Mouse (Mus musculus): ENCODE measurements around the gene Cers2.

Gene Cers2

GRCm38 (mm10) chr3:95284062-95284461, 30.5 kb upstream of the Cers2 start:
- no peak for TF ChIP-seq GATA4 (IDR thresholded peaks at IDR 0.05; ENCODE audit: insufficient replicate concordance, low read length)

- peak; percentile 63; the same call in 1 of the 2 replicates for TF ChIP-seq GATA4 (IDR thresholded peaks at IDR 0.05; ENCODE audit: insufficient replicate concordance, low read length)
Measured at GRCm38 (mm10) chr3:95284501-95285281, 29.9 kb upstream of the Cers2 start.

DNA sequence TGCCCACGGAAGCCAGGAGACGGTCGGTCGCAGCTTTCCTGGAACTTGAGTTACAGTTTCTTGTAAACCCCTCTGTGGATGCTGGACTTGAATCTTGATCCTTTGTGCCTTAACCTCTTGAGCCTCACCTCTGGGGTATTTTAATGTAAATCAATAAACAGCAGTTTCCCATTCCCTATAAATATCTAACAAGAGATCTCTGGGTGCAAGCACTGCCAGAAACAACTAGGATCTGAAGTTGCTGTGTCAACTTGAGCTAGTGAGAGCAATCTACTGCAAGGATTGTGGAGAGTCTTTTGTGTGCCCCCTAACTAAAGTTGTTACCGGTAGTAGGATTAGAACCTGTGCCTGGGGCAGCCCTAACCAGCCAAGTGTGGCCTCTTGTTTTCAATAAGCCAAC, 29.2 kb upstream of the Cers2 start:
- no peak for TF ChIP-seq GATA4 (IDR thresholded peaks at IDR 0.05; ENCODE audit: insufficient replicate concordance, low read length)

- no peak for TF ChIP-seq GATA4 (IDR thresholded peaks at IDR 0.05; ENCODE audit: insufficient replicate concordance, low read length)
Measured at GRCm38 (mm10) chr3:95286011-95286410, 28.6 kb upstream of the Cers2 start.

DNA sequence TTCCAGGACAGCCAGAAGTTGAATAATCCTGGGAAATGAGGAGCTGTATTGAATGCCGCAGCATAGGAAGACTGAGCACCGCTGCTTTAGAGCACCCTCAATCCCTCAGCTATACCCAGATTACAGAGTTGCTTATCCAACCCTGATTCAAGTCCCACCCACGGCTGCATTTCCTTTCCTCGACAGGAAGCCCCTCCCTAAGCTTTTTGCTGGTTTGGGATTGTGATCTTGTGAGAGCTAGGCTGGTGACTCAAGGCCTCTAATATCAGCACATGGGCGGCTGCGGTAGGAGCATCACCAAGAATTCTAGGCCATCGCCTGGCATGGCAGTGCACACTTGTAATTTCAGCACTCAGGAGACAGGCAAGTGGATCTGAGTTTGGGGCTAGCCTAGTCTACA, 28.1 kb upstream of the Cers2 start:
- TF ChIP-seq GATA4 (IDR thresholded peaks at IDR 0.05; ENCODE audit: insufficient replicate concordance, low read length) = peak; percentile 69; the same call in 1 of the 2 replicates

DNA sequence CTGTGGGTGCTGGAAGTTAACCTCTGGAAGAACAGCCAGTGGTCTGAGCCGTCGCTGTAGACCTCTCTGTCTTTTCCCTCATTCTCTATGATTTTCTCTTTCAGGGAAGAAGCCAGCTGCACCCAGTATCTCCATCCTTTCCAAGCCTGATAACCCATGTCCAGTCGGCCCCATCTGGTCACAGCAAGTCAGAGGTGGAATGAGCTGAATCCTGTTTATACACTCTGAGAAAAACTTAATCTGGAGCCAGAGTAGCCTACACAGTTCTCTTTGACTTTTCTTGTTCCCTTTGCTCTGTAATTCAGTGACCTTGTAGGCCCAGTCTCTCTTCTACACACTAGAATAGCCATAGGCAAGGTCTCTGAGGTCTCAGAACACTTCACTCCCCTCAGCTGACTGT, 27.1 kb upstream of the Cers2 start:
- no peak for TF ChIP-seq GATA4 (IDR thresholded peaks at IDR 0.05; ENCODE audit: insufficient replicate concordance, low read length)

- TF ChIP-seq GATA4 (IDR thresholded peaks at IDR 0.05; ENCODE audit: insufficient replicate concordance, low read length) = no peak
Measured at GRCm38 (mm10) chr3:95289419-95289818, 25.2 kb upstream of the Cers2 start.

DNA sequence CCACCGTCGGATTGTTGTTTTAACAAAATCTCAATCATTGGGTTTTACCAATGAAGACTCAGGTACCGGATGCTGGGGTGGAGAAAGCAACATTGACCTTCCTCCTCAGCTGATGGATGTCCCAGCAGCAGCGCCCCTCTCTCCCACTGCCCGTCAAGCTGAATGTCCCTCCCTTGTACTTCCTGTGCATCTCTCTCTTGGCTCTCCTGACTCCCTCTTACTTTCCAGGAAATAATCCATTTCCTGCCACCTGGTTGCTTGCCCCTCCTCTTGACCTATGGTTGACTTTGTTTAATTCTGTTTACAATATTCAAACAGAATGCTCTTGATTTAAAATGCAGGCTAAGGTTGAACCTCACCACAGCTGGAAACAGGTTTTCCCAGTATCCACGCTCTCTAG, 24.4 kb upstream of the Cers2 start:
- no peak for TF ChIP-seq GATA4 (IDR thresholded peaks at IDR 0.05; ENCODE audit: insufficient replicate concordance, low read length)

- TF ChIP-seq GATA4 (IDR thresholded peaks at IDR 0.05; ENCODE audit: insufficient replicate concordance, low read length) = no peak
Measured at GRCm38 (mm10) chr3:95291041-95291440, 23.6 kb upstream of the Cers2 start.

GRCm38 (mm10) chr3:95292899-95293298, 21.7 kb upstream of the Cers2 start:
- TF ChIP-seq GATA4 (IDR thresholded peaks at IDR 0.05; ENCODE audit: insufficient replicate concordance, low read length) = no peak

GRCm38 (mm10) chr3:95293537-95293936, 21.1 kb upstream of the Cers2 start:
- no peak for TF ChIP-seq GATA4 (IDR thresholded peaks at IDR 0.05; ENCODE audit: insufficient replicate concordance, low read length)

- TF ChIP-seq GATA4 (IDR thresholded peaks at IDR 0.05; ENCODE audit: insufficient replicate concordance, low read length) = no peak
Measured at GRCm38 (mm10) chr3:95294316-95294715, 20.3 kb upstream of the Cers2 start.

- TF ChIP-seq GATA4 (IDR thresholded peaks at IDR 0.05; ENCODE audit: insufficient replicate concordance, low read length) = no peak
Measured at GRCm38 (mm10) chr3:95294718-95295117, 19.9 kb upstream of the Cers2 start.

GRCm38 (mm10) chr3:95295321-95296102, 19.1 kb upstream of the Cers2 start:
- no peak for TF ChIP-seq GATA4 (IDR thresholded peaks at IDR 0.05; ENCODE audit: insufficient replicate concordance, low read length)

DNA sequence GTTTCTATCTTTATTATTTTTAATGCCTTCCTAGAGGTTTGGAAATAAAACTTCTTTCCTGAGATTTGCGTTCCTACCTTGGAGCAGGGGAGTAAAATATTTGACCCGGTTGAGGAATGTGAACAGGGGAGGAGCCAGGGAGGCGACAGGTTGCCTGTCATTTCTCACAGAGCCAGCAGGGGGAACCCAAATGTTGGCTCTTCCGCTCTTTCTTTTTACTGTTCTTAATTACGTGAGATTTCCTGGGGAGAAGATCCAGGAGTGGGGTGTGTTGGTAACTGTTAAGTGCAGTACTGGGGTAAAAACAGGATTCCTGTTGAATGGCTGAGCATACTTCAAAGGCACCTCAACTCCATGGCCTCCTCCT, 18.5 kb upstream of the Cers2 start:
- no peak for TF ChIP-seq GATA4 (IDR thresholded peaks at IDR 0.05; ENCODE audit: insufficient replicate concordance, low read length)

DNA sequence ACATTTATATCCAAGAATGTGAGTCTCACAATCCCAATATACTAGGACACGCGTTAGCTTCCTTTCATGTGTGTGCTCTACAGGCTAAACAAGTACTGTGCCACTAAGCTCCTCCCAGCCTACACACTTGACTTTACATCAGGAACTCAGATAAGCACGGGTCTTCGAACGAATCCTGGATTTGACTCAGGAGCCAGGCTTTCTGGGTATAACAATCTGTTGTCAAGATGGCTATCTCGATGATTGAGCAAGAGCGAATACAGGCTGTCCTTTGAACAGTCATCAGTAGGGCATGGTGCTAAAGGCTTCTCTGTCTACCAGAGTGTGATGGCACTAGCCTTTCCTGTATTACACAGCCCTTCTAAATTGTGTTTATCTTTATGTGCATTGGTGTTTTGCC, 16.6 kb upstream of the Cers2 start:
- TF ChIP-seq GATA4 (IDR thresholded peaks at IDR 0.05; ENCODE audit: insufficient replicate concordance, low read length) = peak; percentile 100
